Mouse (Mus musculus) forebrain, embryonic 13.5 days (tissue): ENCODE data around the gene Pitpnb. TPM values are rescaled to one million over a fixed set of nuclear protein-coding genes. Genes with fewer than 3 reads are reported as not detected.
A peak's percentile ranks its signal among the peaks of the same experiment; 100 is the strongest.

ENCODE experiments used
- ATAC-seq: fragments of 200-750 bp; cut with Nextera tagmentation; 2 replicates; pipeline ENCODE4 v1.8.0; 2017
- H3K27ac ChIP-seq: fragments of 300-500 bp; sonication (generic); 2 replicates; pipeline ENCODE4 v1.5.1; 2015; ENCODE audit warnings: inconsistent platforms, mild to moderate bottlenecking, moderate library complexity
- H3K27me3 ChIP-seq: fragments of 300-500 bp; sonication (generic); 2 replicates; pipeline ENCODE4 v1.6.1; 2015; ENCODE audit warnings: mild to moderate bottlenecking, inconsistent platforms
- H3K36me3 ChIP-seq: fragments of 300-500 bp; sonication (generic); 2 replicates; pipeline ENCODE4 v1.6.1; 2015; ENCODE audit warnings: mild to moderate bottlenecking, inconsistent platforms; ENCODE audit not compliant: poor library complexity, severe bottlenecking
- H3K4me1 ChIP-seq: fragments of 300-500 bp; sonication (generic); 2 replicates; pipeline ENCODE4 v1.6.1; 2015; ENCODE audit warnings: inconsistent platforms
- H3K4me2 ChIP-seq: fragments of 300-500 bp; sonication (generic); 2 replicates; pipeline ENCODE4 v1.6.1; 2015; ENCODE audit warnings: inconsistent platforms, mild to moderate bottlenecking, moderate library complexity
- H3K4me3 ChIP-seq: fragments of 300-500 bp; sonication (generic); 2 replicates; pipeline ENCODE4 v1.5.1; 2015; ENCODE audit warnings: mild to moderate bottlenecking, inconsistent platforms
- H3K9ac ChIP-seq: fragments of 300-500 bp; sonication (generic); 2 replicates; pipeline ENCODE4 v1.6.1; 2015; ENCODE audit warnings: mild to moderate bottlenecking, inconsistent platforms
- H3K9me3 ChIP-seq: fragments of 300-500 bp; sonication (generic); replicated peaks from 2 replicates; pipeline ENCODE4 v1.6.1; 2016; ENCODE audit warnings: inconsistent platforms
- WGBS: fragments of 180-500 bp; shearing (Covaris S2); methylation state at CpG from one replicate; pipeline ENCODE4 v1.1.7; 2015; 5-methylcytosine and 5-hydroxymethylcytosine counted together
- polyA plus RNA-seq: library from polyadenylated mRNA; unstranded; fragments of >200 nt; fragmentation: Nextera tagmentation; extraction: Ambion mirVana; gene quantifications from 2 replicates; pipeline ENCODE4 v1.2.1, GENCODE M21; 2015

The Pitpnb gene
- polyA plus RNA-seq, 1 experiment from 2014 or later, result 103 TPM

GRCm38 (mm10) chr5:111383335-111383734, 52.8 kb downstream of the Pitpnb start:
- no peak overlapping the region for H3K27ac ChIP-seq
- H3K4me3 ChIP-seq, result no peak overlapping the region
- no peak overlapping the region for H3K9ac ChIP-seq
- 86% methylated on average over 5 of the region's 5 CpGs for WGBS
- no peaks in the 10 kb centered on the region for H3K27me3 ChIP-seq
- peaks cover 92% of the 10 kb centered on the region for H3K36me3 ChIP-seq
- H3K4me2 ChIP-seq, result no peak overlapping the region
- no peaks in the 10 kb centered on the region for H3K9me3 ChIP-seq
- H3K4me1 ChIP-seq, result no peaks in the 10 kb centered on the region
- ATAC-seq, result no peak

DNA sequence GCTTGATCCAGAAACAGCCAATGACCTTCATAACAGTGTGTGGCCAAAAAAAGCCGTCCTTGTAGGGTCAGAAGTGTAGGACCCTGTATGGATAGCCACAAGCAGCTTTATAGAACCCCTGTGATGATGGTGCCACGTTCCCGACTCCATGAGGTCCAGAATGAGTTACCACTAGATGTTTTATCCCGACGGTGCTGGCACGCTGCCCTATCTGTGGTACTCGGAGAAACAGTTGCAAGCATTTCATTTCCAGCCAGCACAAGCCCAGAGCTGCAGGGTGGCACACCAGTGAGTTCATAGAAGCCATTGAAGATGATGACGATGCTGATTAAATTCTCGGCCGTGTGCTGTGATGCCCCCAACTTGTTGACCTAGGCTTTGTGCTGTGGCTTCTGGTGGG, 60.3 kb downstream of the Pitpnb start:
- Histone ChIP-seq H3K36me3 (peaks cover 33% of the 10 kb centered on the region), H3K9me3 (no peaks in the 10 kb centered on the region), H3K4me1 (peaks cover 35% of the 10 kb centered on the region), H3K27me3 (no peaks in the 10 kb centered on the region), H3K4me3 (no peak overlapping the region), H3K27ac (no peak overlapping the region), H3K4me2 (no peak overlapping the region), H3K9ac (no peak overlapping the region)
- 78% methylated on average over 10 of the region's 10 CpGs for WGBS
- ATAC-seq, result no peak

DNA sequence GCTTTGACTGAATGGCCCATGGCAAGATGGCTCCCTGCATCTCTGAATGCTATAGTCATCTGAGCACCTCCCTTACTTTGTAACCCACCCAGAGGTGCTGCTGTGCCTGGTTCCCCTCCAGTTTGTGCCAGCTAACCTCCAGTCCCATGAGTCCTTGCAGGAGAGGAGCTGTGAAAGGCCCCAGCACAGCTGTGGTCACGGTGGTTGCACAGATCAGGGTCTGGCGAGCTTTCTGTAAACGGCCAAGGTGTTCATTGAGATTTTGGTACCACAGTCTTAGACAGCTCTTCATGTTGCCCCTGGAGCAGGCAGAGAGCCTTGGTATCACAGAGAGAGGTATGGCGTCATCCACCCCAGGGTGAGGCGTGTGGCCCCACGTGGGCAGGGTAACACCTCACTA, 60.9 kb downstream of the Pitpnb start:
- peaks cover 27% of the 10 kb centered on the region for H3K36me3 ChIP-seq
- H3K4me2 ChIP-seq, result no peak overlapping the region
- no peak overlapping the region for H3K4me3 ChIP-seq
- no peak overlapping the region for H3K27ac ChIP-seq
- H3K4me1 ChIP-seq, result peaks cover 41% of the 10 kb centered on the region
- WGBS, result 90% methylated on average over 6 of the region's 6 CpGs
- H3K9ac ChIP-seq, result no peak overlapping the region
- H3K9me3 ChIP-seq, result no peaks in the 10 kb centered on the region
- no peaks in the 10 kb centered on the region for H3K27me3 ChIP-seq
- ATAC-seq, result no peak

DNA sequence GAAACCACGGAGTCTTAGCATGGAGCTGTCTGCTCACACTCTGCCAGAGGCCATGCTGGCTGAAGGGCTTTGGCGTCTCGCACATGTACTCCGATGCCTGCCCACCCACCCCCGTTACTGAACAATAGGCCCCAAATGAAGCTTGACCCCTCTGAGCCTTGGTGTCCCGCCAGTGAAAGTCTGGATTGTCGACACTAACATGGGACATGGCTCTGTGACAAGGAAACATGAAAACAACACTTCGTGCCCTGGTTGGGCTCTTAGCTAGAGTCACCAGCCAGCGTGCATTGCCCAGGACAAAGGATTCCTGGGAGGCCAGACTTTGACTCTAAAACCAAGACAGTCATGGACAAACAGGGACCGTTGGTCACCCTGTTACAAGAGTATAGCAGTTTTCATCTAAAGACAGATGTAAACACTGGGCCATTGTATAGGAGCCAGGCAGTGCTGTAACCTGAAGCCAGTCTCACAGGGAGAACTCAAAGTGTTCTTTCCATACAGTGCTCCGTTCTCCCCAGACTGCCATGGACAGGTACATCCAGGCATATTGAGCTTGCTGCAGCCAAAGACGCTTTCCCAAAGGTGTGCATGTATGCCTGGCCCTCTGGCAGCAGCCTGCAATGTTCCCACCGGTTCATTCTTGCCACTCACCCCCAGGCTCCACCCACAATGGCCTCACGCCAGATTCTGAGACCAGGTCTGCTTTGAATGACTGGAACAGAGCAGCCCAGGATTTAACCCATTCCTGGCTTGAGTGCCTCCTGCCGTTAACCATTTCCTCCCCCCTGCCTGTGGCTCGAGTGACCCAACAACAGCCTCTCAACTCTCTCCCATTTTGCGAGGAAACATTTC, 63.0 kb downstream of the Pitpnb start:
- Histone ChIP-seq H3K27ac (peak overlapping the region; percentile 83), H3K9me3 (no peaks in the 10 kb centered on the region), H3K4me1 (peaks cover 55% of the 10 kb centered on the region), H3K27me3 (0 out of 2 replicates have a peak, but pooled peaks cover 4% of the 10 kb centered on the region), H3K4me2 (peak overlapping the region; percentile 60), H3K36me3 (peaks cover 9% of the 10 kb centered on the region; the same call in 1 of the 2 replicates), H3K9ac (peak overlapping the region; percentile 34), H3K4me3 (peak overlapping the region; percentile 24)
- peak; percentile 85 for ATAC-seq
- WGBS, result 5% methylated on average over 17 of the region's 17 CpGs

DNA sequence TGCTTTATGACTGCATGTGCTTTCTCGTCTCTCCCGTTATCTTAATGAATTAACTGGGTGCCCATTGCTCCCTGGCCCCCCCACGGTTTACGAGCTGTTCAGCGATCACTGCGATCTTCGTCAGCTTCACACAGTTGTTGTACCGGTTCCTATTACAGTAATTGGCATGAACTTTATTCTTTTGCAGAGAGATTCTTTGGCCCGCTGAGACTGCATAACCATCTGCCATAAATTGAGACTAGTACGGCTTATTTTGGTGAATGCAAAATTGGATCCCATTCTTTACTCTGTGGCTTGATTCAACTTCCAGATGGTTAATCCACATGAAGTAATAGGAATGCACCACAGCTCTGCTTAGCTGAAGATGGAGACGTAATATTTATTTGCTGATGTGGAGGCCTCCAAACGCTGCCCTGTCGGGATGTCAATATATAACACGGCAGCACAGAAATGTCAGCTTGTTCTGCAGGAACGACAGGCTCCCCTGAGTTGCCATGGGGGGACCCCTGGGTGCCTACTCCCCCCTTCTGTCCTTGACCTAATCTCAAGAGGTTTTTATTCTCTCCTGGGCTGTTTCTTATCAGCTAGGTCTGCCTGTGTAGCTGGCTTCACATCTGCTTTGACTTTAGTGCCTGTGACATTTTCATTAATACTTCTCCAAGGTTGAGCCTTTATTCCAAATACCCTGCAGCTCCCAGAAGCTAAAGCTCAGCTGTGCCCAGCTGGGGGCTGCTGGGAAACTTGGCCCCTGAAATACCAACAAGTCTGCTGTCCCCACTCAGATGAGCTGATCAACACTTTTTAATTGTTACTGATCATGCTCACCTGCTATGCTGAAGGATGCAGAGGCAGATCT, 63.9 kb downstream of the Pitpnb start:
- peak overlapping the region; percentile 24 for H3K4me3 ChIP-seq
- peaks cover 3% of the 10 kb centered on the region; the same call in 1 of the 2 replicates for H3K36me3 ChIP-seq
- H3K4me2 ChIP-seq, result peak overlapping the region; percentile 60
- WGBS, result 3% methylated on average over 15 of the region's 15 CpGs
- H3K9me3 ChIP-seq, result no peaks in the 10 kb centered on the region
- peak; percentile 39 for ATAC-seq
- peak overlapping the region; percentile 83 for H3K27ac ChIP-seq
- H3K4me1 ChIP-seq, result peaks cover 57% of the 10 kb centered on the region
- 0 out of 2 replicates have a peak, but pooled peaks cover 4% of the 10 kb centered on the region for H3K27me3 ChIP-seq
- peak overlapping the region; percentile 34; the same call in 1 of the 2 replicates for H3K9ac ChIP-seq

DNA sequence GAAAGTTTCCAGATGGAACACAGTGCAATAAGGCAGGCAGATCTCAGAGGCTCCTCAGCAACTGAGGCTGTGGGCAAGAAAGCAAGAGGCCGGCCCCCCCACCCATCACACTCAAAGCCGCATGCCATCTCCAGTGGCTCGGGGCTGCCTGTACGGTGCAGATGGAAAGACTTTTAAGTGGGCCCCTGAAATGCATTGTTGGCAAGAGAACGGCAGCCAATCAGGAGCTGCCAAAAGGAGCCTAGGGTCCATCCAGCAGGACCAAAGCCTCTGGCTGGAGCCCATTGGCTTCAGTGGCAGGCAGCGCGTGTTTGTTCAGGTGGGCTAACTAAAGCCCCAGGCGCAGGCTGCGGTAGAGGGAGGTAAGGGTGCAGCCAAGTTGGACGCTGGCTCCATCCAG, 65.2 kb downstream of the Pitpnb start:
- WGBS, result 38% methylated on average over 10 of the region's 10 CpGs
- Histone ChIP-seq H3K9me3 (no peaks in the 10 kb centered on the region), H3K4me3 (no peak overlapping the region), H3K27me3 (0 out of 2 replicates have a peak, but pooled peaks cover 4% of the 10 kb centered on the region), H3K27ac (no peak overlapping the region), H3K9ac (peak overlapping the region; percentile 34; the same call in 1 of the 2 replicates), H3K4me1 (peaks cover 57% of the 10 kb centered on the region), H3K36me3 (no peaks in the 10 kb centered on the region), H3K4me2 (no peak overlapping the region)
- ATAC-seq, result no peak

GRCm38 (mm10) chr5:111396199-111396598, 65.6 kb downstream of the Pitpnb start:
- Histone ChIP-seq H3K36me3 (no peaks in the 10 kb centered on the region), H3K27me3 (0 out of 2 replicates have a peak, but pooled peaks cover 4% of the 10 kb centered on the region), H3K4me1 (peaks cover 57% of the 10 kb centered on the region), H3K9ac (no peak overlapping the region), H3K27ac (no peak overlapping the region), H3K9me3 (no peaks in the 10 kb centered on the region), H3K4me3 (no peak overlapping the region), H3K4me2 (no peak overlapping the region)
- no peak for ATAC-seq
- 83% methylated on average over 4 of the region's 4 CpGs for WGBS

DNA sequence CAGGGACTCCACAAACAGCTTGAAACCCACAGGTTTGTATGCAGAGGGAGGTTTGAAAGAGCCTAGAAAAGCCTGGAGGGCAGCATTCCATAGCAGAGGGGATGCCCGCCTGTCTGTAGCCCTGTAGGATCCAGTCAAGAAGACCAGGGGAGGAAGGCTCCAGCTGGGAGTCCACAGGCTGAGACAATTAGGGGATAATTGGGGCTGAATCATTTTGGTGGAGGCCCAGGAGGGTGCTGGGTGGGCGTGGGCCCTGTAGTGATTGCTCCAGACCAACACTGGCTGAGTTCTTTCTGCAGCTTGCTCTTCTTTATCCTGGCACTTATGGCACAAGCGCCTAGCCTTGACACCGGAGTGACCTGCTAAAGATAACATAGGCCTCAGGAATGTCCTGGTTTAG, 67.9 kb downstream of the Pitpnb start:
- H3K27me3 ChIP-seq, result 0 out of 2 replicates have a peak, but pooled peaks cover 4% of the 10 kb centered on the region
- no peak for ATAC-seq
- H3K9ac ChIP-seq, result no peak overlapping the region
- no peaks in the 10 kb centered on the region for H3K36me3 ChIP-seq
- H3K4me2 ChIP-seq, result no peak overlapping the region
- H3K4me1 ChIP-seq, result peaks cover 51% of the 10 kb centered on the region
- no peaks in the 10 kb centered on the region for H3K9me3 ChIP-seq
- H3K27ac ChIP-seq, result no peak overlapping the region
- 38% methylated on average over 4 of the region's 4 CpGs for WGBS
- H3K4me3 ChIP-seq, result no peak overlapping the region

GRCm38 (mm10) chr5:111399271-111399670, 68.7 kb downstream of the Pitpnb start:
- Histone ChIP-seq H3K4me3 (no peak overlapping the region), H3K4me2 (no peak overlapping the region), H3K27me3 (0 out of 2 replicates have a peak, but pooled peaks cover 4% of the 10 kb centered on the region), H3K9ac (no peak overlapping the region), H3K27ac (no peak overlapping the region), H3K9me3 (no peaks in the 10 kb centered on the region), H3K36me3 (no peaks in the 10 kb centered on the region), H3K4me1 (peaks cover 43% of the 10 kb centered on the region)
- no peak for ATAC-seq
- 82% methylated on average over 4 of the region's 4 CpGs for WGBS

DNA sequence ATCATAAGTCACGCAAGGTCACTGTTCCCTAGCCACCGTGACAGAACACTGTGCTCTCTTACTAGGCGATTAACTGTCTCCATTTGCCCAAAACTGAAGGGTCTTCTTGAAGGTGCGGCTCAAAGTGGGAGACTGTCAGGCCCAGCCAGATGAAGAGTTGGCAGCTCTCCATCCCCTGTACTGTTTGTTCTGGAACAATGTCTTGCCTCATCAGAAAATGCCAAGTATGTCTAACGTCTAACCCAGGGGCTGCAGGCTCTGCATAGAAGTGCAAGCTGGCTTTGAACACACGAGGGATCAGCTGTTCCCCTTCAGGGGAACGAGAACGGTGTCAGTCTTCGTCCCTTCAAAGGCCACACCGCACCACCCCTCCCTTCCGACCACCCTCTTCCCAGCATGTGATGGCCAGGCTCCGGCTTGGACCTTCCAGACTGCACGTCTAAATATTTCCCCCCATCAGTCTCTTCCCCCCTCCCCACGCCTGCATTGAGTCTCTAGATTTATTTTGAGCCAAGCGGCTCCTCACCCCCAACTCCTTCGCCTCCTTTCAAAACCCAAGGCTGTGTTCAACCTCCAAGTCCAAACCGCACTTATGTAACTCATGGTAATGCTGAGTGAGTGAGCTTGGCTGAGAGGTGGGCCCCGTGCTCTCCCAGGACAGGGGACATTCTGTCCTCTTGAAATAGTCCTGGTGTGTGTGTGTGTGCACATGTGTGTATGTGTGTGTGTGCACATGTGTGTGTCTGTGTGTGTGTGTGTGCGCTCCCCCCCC, 71.5 kb downstream of the Pitpnb start:
- no peak for ATAC-seq
- H3K4me3 ChIP-seq, result no peak overlapping the region
- no peaks in the 10 kb centered on the region for H3K9me3 ChIP-seq
- peaks cover 15% of the 10 kb centered on the region for H3K4me1 ChIP-seq
- no peak overlapping the region for H3K9ac ChIP-seq
- no peak overlapping the region for H3K27ac ChIP-seq
- H3K36me3 ChIP-seq, result no peaks in the 10 kb centered on the region
- 68% methylated on average over 19 of the region's 19 CpGs for WGBS
- no peak overlapping the region for H3K4me2 ChIP-seq
- H3K27me3 ChIP-seq, result 0 out of 2 replicates have a peak, but pooled peaks cover 4% of the 10 kb centered on the region

DNA sequence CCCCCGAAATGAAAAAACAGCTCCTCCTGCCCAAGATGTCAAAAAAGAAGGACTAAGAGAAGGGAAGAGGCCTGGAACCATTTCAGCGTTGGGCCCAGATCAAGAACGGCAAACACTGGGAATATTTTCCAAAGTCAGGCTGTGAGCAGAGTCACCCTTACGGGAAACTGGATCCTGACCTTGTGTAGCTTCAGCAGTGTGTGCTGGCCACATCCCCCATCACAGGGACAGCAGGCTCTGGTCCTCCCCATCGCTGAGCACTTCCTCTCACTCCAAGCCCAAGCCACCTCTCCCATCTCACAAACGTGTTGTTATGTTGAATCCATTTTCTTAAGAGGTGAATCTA, 72.1 kb downstream of the Pitpnb start:
- 90% methylated on average over 6 of the region's 6 CpGs for WGBS

More for the DNA sequence above, 72.1 kb downstream of the Pitpnb start:
- Histone ChIP-seq H3K9me3 (no peaks in the 10 kb centered on the region), H3K27ac (no peak overlapping the region), H3K4me1 (peaks cover 13% of the 10 kb centered on the region), H3K27me3 (0 out of 2 replicates have a peak, but pooled peaks cover under 1% of the 10 kb centered on the region), H3K9ac (no peak overlapping the region), H3K4me3 (no peak overlapping the region), H3K36me3 (no peaks in the 10 kb centered on the region), H3K4me2 (no peak overlapping the region)
- ATAC-seq, result no peak
